Mouse (Mus musculus): ENCODE results near the gene Fbxo10.
"Not testable (repeated sequence)": the region's sequence is repeated elsewhere in the genome, so short reads cannot be mapped to it uniquely, and the experiment has no call there.

The Fbxo10 gene

DNA sequence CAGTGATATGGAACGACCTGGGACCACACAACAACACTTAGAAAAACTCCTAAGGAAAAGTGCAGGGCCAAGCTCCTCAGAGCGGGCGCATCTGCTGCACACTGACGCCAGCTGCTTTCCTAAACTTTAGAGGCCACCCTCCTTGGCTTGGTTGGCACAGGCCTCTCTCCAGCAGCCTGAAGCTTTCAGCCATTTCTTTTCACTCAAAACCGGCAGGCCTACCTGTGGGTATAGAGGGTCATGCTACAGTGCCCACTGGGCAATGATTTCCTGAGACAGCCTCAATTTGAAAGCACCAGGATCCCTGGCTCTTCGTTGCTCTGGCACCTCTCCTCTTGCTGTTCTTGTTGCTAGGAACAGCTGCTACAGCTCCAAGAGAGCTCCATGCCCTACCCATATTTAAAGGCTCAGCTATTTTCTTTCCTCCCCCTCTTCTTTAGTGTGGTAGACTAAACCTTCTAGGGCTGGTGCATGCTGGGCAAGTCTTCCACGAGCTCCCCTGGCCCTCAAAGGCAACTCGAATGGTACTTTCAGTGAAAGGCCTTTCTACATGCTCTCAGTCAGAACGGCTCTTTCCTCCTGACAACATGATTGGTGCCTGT lies 37.0 kb downstream of the Fbxo10 start:
- DNase-seq (ENCODE audit: low read depth, low spot score), result no peak

DNA sequence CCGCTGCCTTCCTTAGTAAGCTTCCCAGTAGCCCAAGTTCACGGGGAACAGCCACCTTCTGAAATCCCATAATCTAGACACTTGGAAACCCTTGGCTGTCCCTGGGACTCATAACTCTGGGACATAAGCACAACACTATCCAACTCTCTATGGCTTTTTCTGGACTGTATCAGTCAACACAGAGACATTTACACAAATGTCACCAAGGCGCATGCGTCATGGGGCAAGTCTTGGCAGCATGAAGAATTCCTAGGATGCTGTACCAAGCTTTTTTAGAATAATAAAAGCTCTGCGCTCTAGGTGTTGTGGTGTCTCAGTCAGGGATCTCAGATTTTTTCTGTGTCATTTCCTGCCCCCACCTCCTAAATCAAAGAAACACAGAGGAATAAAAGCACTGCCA lies 37.7 kb downstream of the Fbxo10 start:
- no peak for DNase-seq (ENCODE audit: low read depth, low spot score)

- no peak for DNase-seq (ENCODE audit: low read depth, low spot score)
Observed at GRCm38 (mm10) chr4:45040795-45041194, 43.6 kb downstream of the Fbxo10 start.

- DNase-seq (ENCODE audit: low read depth, low spot score), result not testable (repeated sequence)
Observed at GRCm38 (mm10) chr4:45039546-45039945, 44.9 kb downstream of the Fbxo10 start.

- peak; percentile 42 for DNase-seq (ENCODE audit: low read depth, low spot score)
Observed at GRCm38 (mm10) chr4:45038879-45039278, 45.5 kb downstream of the Fbxo10 start.

- no peak for DNase-seq (ENCODE audit: low read depth, low spot score)
Observed at GRCm38 (mm10) chr4:45037455-45038410, 46.7 kb downstream of the Fbxo10 start.

DNA sequence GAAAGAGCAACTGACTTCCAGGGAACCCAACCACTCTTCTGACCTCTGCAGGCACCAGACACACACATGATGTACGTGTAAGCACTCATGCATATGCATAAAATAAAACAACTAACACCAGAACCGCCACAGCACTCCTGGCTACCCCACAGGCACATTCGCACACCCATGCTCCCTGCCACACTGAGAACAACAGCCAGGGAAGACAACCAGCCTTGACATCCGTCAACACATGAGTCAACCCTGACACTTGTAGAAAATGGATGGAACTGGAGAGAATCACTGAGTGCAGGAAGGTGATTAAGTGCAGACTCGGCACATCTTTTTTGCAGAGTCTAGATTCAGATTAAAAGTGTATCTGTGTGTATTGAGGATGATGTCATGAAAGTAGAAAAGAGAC lies 47.8 kb downstream of the Fbxo10 start:
- DNase-seq (ENCODE audit: low read depth, low spot score), result no peak

GRCm38 (mm10) chr4:45036048-45036447 lies 48.4 kb downstream of the Fbxo10 start:
- DNase-seq (ENCODE audit: low read depth, low spot score), result no peak

GRCm38 (mm10) chr4:45034693-45035628 lies 49.4 kb downstream of the Fbxo10 start:
- DNase-seq (ENCODE audit: low read depth, low spot score), result no peak

- DNase-seq (ENCODE audit: low read depth, low spot score), result no peak
Observed at GRCm38 (mm10) chr4:45032586-45032985, 51.8 kb downstream of the Fbxo10 start.

GRCm38 (mm10) chr4:45026459-45026858 lies 57.9 kb downstream of the Fbxo10 start:
- DNase-seq (ENCODE audit: low read depth, low spot score), result no peak

DNA sequence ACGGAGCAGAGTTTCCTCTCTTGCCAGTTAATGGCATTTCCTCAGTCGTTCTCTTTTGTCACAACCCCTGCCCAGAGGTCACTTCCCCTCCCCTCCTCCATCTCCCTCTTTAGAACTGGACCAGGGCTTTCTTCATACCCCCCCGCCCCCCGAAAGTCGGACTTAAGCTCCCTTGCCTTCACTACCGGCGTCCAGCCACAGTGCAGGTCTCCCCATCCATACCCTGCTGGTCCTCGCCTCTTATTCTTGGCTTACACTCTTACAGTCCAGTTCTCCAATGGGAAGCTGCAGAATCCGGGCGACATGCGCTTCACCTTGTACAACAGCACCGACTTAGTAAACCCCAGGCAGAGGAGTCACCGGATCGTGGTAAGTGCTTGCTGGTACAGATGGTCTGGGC lies 65.4 kb downstream of the Fbxo10 start:
- peak; percentile 31 for DNase-seq (ENCODE audit: low read depth, low spot score)

- DNase-seq (ENCODE audit: low read depth, low spot score), result peak; percentile 97
Observed at GRCm38 (mm10) chr4:45018452-45018980, 65.9 kb downstream of the Fbxo10 start, which contains the start of gene Polr1e. TSS of gene Polr1e (plus strand) at chr4:45018583.

DNA sequence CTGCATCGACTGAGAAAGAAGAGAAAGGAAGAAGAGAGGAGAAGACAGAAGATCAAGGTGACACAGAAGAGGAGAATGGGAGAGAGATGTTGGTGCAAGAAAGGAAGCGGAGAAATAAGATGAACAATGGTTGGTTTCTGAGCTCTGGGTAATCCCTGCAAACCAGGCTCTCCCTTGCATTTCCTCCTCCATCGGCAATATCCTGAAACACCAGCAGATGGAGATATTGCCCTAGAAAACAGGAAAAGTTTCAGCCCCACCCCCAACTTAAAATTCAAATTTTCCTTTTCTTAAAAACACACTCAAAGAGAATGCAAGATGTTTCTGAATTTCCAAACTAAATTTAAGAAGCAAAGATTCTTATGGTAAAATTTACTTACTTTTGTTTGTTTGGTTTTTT lies 68.8 kb downstream of the Fbxo10 start:
- peak; percentile 77 for DNase-seq (ENCODE audit: low read depth, low spot score)

- DNase-seq (ENCODE audit: low read depth, low spot score), result no peak
Observed at GRCm38 (mm10) chr4:45013537-45013936, 70.9 kb downstream of the Fbxo10 start.

DNA sequence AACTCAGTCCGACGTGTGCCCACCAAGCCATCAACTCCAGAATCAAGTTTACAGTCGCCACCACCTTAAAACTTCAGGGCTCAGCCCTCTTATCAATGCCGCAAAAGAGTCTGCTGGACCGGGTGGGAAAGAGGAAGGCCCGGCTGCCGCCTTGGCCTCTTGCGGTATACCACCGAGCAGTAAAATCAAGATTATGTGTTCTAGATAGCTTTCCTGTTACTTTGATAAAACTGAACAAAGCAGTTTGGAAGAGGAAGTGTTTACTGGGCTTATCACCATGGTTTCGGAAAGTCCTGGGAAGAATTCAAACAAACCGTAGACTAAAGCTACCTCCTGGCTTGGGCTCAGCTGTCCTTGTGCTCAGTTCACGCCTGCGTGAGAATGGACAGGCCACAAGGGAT lies 71.4 kb downstream of the Fbxo10 start:
- DNase-seq (ENCODE audit: low read depth, low spot score), result peak; percentile 33

DNA sequence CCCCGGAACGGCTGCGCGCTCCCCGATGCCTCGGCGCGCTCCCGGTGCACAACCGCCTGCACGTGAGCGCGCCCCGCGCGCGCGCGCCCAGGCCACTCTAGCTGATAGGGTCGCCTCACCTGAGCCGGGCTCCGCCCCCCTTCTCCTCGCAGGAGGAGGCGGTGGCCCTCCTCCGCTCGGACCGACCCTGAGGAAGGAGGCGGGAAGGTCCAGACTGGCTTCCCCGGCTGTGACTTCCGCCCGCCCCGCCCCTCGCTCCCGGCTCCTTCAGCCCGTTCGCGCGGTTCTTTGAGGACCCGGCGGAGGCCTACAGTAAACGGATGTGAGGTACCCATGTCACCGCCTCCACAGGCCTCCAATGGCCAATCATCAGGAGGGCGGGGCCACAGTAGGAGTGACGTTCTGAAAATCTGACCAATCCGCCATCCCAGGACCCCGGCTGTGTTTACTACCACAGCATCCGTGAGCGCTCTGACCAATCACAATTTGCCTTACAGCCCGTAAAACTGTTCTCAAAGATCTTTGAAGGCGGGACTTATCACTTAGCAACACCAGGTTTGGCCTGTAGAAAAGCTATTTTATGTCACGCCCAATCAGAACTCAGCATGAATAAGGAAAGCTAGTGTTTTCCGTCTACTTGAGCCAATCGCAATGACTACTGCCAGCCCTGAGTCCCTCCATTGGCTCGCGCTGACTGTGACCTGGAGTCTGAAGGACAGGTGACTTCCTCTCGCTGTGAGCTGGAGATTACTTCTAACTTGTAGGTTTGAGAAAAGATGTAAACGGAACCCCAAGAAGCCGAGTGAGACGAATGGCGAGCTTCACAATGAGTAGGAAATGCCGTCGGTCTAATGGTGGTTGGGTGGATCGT lies 72.1 kb downstream of the Fbxo10 start, which contains the start of gene Zbtb5:
Gene Zbtb5, minus strand, starts transcription at position 308 of the 871 bp plus-strand sequence.
- DNase-seq (ENCODE audit: low read depth, low spot score), result peak; percentile 100

GRCm38 (mm10) chr4:45011581-45012104 lies 72.8 kb downstream of the Fbxo10 start:
- DNase-seq (ENCODE audit: low read depth, low spot score), result peak; percentile 87

DNA sequence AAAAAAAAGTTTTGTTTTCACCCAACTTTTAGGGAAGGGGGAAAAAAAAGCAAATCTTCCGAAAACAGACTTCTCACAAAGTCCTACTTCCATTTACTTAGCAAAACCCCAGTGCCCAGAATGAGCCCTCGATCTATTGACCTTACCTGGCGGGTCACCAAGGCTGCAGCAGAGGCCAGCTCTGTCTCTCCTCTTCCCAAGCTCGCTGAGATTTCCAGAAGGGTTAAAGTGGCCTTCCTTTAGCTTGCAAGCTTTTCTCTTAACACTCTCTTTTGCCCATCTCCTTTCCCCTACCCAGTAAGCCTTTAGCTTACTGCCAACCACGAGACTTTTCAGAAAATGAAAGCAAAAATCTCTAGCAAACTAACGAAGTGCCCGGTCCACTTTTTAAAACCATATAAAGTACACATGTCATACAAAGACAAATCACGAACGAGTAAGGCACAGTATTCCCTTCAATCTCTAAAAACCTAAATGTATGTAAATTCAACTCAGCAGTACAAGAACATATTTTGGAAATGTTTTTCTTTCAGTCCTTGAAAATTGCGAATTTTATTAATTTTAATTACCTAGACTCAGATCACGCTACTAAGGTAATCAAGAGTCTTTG lies 73.5 kb downstream of the Fbxo10 start:
- peak; percentile 45 for DNase-seq (ENCODE audit: low read depth, low spot score)

DNA sequence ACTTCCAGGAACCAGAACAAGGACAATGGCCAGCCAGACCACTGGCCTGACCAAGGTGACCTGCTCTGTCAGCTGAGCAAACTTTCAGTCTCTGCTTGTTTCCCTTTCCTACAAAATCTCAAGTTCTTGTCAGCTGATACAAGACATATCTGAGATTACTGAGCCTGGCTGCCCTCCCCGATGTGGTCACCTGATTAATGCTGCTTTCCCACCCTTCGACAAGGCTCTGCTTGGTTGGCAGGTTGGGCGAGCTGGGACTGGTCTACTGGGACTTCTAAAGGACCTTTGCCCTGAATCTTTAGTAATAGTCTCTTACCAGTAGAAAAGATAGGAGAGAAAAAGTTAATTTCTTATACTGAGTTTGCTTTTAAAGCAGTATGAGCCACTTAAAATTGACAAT lies 79.0 kb downstream of the Fbxo10 start:
- DNase-seq (ENCODE audit: low read depth, low spot score), result peak; percentile 6

Data from 3T3-L1 (cell line).